Mouse (Mus musculus): Measurements from ENCODE around the gene H2-T3. TPM values are rescaled to one million over a fixed set of nuclear protein-coding genes. Genes with fewer than 3 reads are reported as not detected.

H2-T3 gene
- polyA plus RNA-seq, 2 experiments = not detected

GRCm38 (mm10) chr17:36198317-36198716, 8.2 kb upstream of the H2-T3 start:
- no peaks in the 10 kb centered on the region for H3K36me3 ChIP-seq (replicated peaks; ENCODE audit: control insufficient read depth, insufficient read depth, low read depth)
- H3K4me2 ChIP-seq (ENCODE audit: low read depth) = no peak overlapping the region
- no peak for TF ChIP-seq EP300 (IDR thresholded peaks at IDR 0.05; ENCODE audit: low read depth)
- TF ChIP-seq CTCF (IDR thresholded peaks at IDR 0.05; ENCODE audit: low read depth) = peak; percentile 65
- no peaks in the 10 kb centered on the region for H3K27me3 ChIP-seq (ENCODE audit: control insufficient read depth, insufficient read depth, low read length)
- H3K9me3 ChIP-seq (ENCODE audit: control insufficient read depth, low read length) = no peaks in the 10 kb centered on the region
- 10% methylated on average over 5 of the region's 5 CpGs for WGBS (ENCODE audit: insufficient replicate concordance)
- H3K27ac ChIP-seq = no peak overlapping the region
- H3K4me1 ChIP-seq (replicated peaks; ENCODE audit: control insufficient read depth in 2 of 2, insufficient read depth in 2 of 2, low read length in 1 of 2) = no peaks in the 10 kb centered on the region
- ATAC-seq (ENCODE audit: insufficient read depth) (no peak), DNase-seq (ENCODE audit: low read depth in 3 of 3, low spot score in 3 of 3) (no peak)
- H3K4me3 ChIP-seq (ENCODE audit: insufficient read depth in 1 of 2, low read depth in 2 of 2, low read length in 2 of 2) = no peak overlapping the region
- no peak overlapping the region for H3K9ac ChIP-seq (replicated peaks)

GRCm38 (mm10) chr17:36194471-36194870, 4.4 kb upstream of the H2-T3 start:
- Histone ChIP-seq H3K4me3 (ENCODE audit: insufficient read depth in 1 of 2, low read depth in 2 of 2, low read length in 2 of 2) (no peak overlapping the region), H3K9me3 (ENCODE audit: control insufficient read depth, low read length) (no peaks in the 10 kb centered on the region), H3K27ac (no peak overlapping the region), H3K9ac (replicated peaks) (no peak overlapping the region), H3K27me3 (ENCODE audit: control insufficient read depth, insufficient read depth, low read length) (no peaks in the 10 kb centered on the region), H3K4me1 (replicated peaks; ENCODE audit: control insufficient read depth in 2 of 2, insufficient read depth in 2 of 2, low read length in 1 of 2) (no peaks in the 10 kb centered on the region), H3K36me3 (replicated peaks; ENCODE audit: control insufficient read depth, insufficient read depth, low read depth) (no peaks in the 10 kb centered on the region), H3K4me2 (ENCODE audit: low read depth) (no peak overlapping the region)
- DNase-seq (ENCODE audit: low read depth in 3 of 3, low spot score in 3 of 3) = no peak
- no peak for ATAC-seq (ENCODE audit: insufficient read depth)
- TF ChIP-seq CTCF (IDR thresholded peaks at IDR 0.05; ENCODE audit: low read depth) (no peak), EP300 (IDR thresholded peaks at IDR 0.05; ENCODE audit: low read depth) (no peak)
- 60% methylated on average over 6 of the region's 6 CpGs for WGBS (ENCODE audit: insufficient replicate concordance)

GRCm38 (mm10) chr17:36193546-36194141, 3.6 kb upstream of the H2-T3 start:
- Histone ChIP-seq H3K9ac (replicated peaks) (no peak overlapping the region), H3K36me3 (replicated peaks; ENCODE audit: control insufficient read depth, insufficient read depth, low read depth) (no peaks in the 10 kb centered on the region), H3K4me3 (ENCODE audit: insufficient read depth in 1 of 2, low read depth in 2 of 2, low read length in 2 of 2) (no peak overlapping the region), H3K4me1 (replicated peaks; ENCODE audit: control insufficient read depth in 2 of 2, insufficient read depth in 2 of 2, low read length in 1 of 2) (no peaks in the 10 kb centered on the region), H3K4me2 (ENCODE audit: low read depth) (no peak overlapping the region), H3K27ac (no peak overlapping the region), H3K27me3 (ENCODE audit: control insufficient read depth, insufficient read depth, low read length) (peaks cover 3% of the 10 kb centered on the region), H3K9me3 (ENCODE audit: control insufficient read depth, low read length) (no peaks in the 10 kb centered on the region)
- TF ChIP-seq CTCF (IDR thresholded peaks at IDR 0.05; ENCODE audit: low read depth) = peak; percentile 89
- no peak for TF ChIP-seq EP300 (IDR thresholded peaks at IDR 0.05; ENCODE audit: low read depth)
- WGBS (ENCODE audit: insufficient replicate concordance) = 21% methylated on average over 8 of the region's 8 CpGs
- ATAC-seq (ENCODE audit: insufficient read depth) (no peak), DNase-seq (ENCODE audit: low read depth in 3 of 3, low spot score in 3 of 3) (peak in 1 of 3 experiments; percentile 41)

DNA sequence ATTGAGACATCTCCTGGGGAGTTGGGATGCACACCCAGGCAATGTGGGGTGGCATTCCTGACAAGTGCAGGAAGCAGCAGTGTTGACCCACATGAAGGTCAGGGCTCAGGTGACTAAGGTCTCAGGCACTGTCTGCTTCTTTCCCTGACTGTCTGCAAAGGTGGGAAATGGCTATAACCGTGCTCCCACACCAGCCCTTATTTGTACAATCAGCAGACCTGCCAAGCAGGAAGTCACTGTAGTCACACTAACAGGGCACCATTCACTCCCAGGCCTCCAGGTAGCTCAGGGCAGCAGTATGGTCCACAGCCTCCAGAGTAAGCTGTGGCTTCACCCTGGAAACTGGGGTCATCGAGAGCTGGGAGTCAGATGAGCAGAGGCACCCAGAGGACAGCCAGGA, 2.3 kb upstream of the H2-T3 start:
- WGBS (ENCODE audit: insufficient replicate concordance) = 44% methylated on average over 2 of the region's 2 CpGs
- H3K9me3 ChIP-seq (ENCODE audit: control insufficient read depth, low read length) = no peaks in the 10 kb centered on the region
- no peak overlapping the region for H3K27ac ChIP-seq
- no peak overlapping the region for H3K4me3 ChIP-seq (ENCODE audit: insufficient read depth in 1 of 2, low read depth in 2 of 2, low read length in 2 of 2)
- H3K27me3 ChIP-seq (ENCODE audit: control insufficient read depth, insufficient read depth, low read length) = peaks cover 4% of the 10 kb centered on the region
- H3K4me2 ChIP-seq (ENCODE audit: low read depth) = no peak overlapping the region
- H3K36me3 ChIP-seq (replicated peaks; ENCODE audit: control insufficient read depth, insufficient read depth, low read depth) = no peaks in the 10 kb centered on the region
- no peak for ATAC-seq (ENCODE audit: insufficient read depth)
- no peak for DNase-seq (ENCODE audit: low read depth in 3 of 3, low spot score in 3 of 3)
- TF ChIP-seq CTCF (IDR thresholded peaks at IDR 0.05; ENCODE audit: low read depth) (no peak), EP300 (IDR thresholded peaks at IDR 0.05; ENCODE audit: low read depth) (no peak)
- H3K4me1 ChIP-seq (replicated peaks; ENCODE audit: control insufficient read depth in 2 of 2, insufficient read depth in 2 of 2, low read length in 1 of 2) = no peaks in the 10 kb centered on the region
- no peak overlapping the region for H3K9ac ChIP-seq (replicated peaks)

DNA sequence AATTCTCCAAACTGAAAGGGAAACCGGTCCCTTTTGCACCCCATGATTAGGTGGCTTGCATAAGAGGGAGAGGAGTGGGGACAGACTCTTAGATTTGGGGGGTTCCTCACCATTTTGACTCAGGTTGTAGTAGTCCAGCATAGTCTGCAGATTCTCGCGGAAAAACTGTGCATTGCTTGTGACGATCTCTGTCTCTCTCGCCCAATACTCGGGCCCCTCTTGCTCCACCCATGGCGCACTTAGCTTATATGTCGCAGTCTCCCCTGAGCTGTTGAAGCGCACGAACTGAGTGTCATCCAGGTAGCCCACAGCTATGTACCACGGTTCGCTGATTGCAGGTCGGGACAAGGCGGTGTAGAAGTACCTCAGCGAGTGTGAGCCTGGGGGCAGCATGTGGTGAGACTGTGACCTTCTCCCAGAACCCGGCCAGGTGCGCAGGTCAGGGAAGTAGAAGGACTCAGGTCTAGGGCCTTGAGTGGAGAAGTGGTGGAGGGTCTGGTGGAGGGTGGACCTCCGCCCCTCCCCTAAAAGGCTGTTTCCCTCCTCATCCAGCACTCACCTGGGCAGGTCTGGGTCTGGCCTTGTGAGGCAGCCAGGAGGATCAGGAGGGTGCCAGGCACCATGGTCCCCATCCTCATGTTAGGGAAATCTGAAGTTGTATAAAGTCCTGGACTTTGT, 457 bp downstream of the H2-T3 start:
- no peak for ATAC-seq (ENCODE audit: insufficient read depth)

More for the DNA sequence above, 457 bp downstream of the H2-T3 start:
- Histone ChIP-seq H3K4me1 (replicated peaks; ENCODE audit: control insufficient read depth in 2 of 2, insufficient read depth in 2 of 2, low read length in 1 of 2) (no peaks in the 10 kb centered on the region), H3K9me3 (ENCODE audit: control insufficient read depth, low read length) (no peaks in the 10 kb centered on the region), H3K27me3 (ENCODE audit: control insufficient read depth, insufficient read depth, low read length) (peaks cover 4% of the 10 kb centered on the region), H3K4me3 (ENCODE audit: insufficient read depth in 1 of 2, low read depth in 2 of 2, low read length in 2 of 2) (no peak overlapping the region), H3K27ac (no peak overlapping the region), H3K9ac (replicated peaks) (no peak overlapping the region), H3K36me3 (replicated peaks; ENCODE audit: control insufficient read depth, insufficient read depth, low read depth) (no peaks in the 10 kb centered on the region), H3K4me2 (ENCODE audit: low read depth) (no peak overlapping the region)
- 22% methylated on average over 18 of the region's 18 CpGs for WGBS (ENCODE audit: insufficient replicate concordance)
- TF ChIP-seq CTCF (IDR thresholded peaks at IDR 0.05; ENCODE audit: low read depth) = no peak
- TF ChIP-seq EP300 (IDR thresholded peaks at IDR 0.05; ENCODE audit: low read depth) = no peak
- DNase-seq (ENCODE audit: low read depth in 3 of 3, low spot score in 3 of 3) = no peak
